Mouse (Mus musculus): ENCODE measurements at regions not wholly inside any gene's neighbourhood (a gene's known extent, or its start where the extent isn't known, plus 50 kb on each side); places are given as distances from the start of the nearest gene placed in this dataset.

DNA sequence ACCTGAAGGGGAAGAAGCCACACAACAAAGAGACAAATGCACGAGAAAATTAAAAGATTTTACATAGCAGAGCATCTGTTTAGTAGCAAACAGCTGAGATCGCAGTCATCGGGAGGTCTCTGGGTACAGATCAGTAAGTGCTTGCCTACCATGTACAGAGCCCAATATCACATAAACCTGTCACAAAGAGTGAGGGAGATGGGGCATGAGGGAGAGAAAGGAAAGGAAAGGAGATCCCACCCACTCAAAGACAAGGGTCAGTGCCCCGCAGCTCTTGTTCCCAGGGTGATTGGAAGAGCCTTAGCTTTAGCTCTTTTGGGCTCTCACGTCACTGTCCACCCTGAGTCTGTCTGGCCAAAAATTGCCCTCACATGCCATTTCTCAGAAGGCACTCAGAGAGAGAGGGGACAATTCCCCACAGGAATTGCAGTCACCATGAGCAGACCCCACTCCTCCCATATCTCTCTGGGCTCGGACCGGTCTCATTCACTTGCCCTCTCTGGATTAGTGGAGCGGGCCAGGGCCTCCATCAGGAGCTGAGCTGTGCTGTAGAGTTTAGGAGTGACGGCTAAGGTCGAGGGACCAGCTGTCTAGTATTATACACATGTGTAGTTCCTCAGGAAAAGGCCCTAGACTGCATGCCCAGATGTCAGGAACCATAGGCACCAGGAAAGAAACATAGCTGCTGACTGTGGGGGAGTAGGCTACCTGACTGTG, 99.6 kb downstream of the Inhbb start:
- Histone ChIP-seq H3K9me3 (ENCODE audit: control insufficient read depth, low read length) (no peaks in the 10 kb centered on the region), H3K36me3 (ENCODE audit: control insufficient read depth, insufficient read depth, low read length) (no peaks in the 10 kb centered on the region), H3K4me2 (ENCODE audit: low read length) (no peak overlapping the region), H3K27ac (ENCODE audit: low read depth) (no peak overlapping the region), H3K4me1 (replicated peaks; ENCODE audit: control insufficient read depth, insufficient read depth, low read length) (no peaks in the 10 kb centered on the region), H3K27me3 (replicated peaks; ENCODE audit: control insufficient read depth, insufficient read depth, low read length) (no peaks in the 10 kb centered on the region), H3K9ac (ENCODE audit: low read length) (no peak overlapping the region), H3K4me3 (ENCODE audit: low read depth, low read length) (no peak overlapping the region)
- DNase-seq (ENCODE audit: low spot score), result no peak
- 82% methylated on average over 10 of the region's 10 CpGs for WGBS
- ATAC-seq (replicated peaks; ENCODE audit: low FRiP score, low TSS enrichment, low read depth), result no peak

DNA sequence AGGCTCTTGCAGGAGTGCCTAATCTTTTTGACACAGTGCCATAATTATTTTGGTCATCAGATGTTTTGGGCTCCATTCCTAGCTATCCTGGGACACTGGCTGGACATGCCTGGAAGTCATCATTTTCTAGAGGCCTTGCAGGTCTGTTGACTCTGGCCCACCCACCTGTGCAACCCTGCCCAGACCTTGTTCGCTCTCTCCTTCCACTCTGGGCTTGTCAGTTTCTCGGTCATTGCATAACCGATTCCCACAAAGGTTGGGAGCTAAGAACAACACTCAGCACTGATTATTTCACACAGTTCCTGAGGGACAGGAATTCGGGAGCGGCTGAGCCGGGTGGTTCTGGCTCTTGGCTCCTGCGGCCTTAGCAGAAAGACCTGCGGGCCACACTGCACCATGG, 100.2 kb downstream of the Inhbb start:
- H3K9me3 ChIP-seq (ENCODE audit: control insufficient read depth, low read length), result no peaks in the 10 kb centered on the region
- H3K27me3 ChIP-seq (replicated peaks; ENCODE audit: control insufficient read depth, insufficient read depth, low read length), result no peaks in the 10 kb centered on the region
- no peak overlapping the region for H3K27ac ChIP-seq (ENCODE audit: low read depth)
- no peak overlapping the region for H3K9ac ChIP-seq (ENCODE audit: low read length)
- H3K4me1 ChIP-seq (replicated peaks; ENCODE audit: control insufficient read depth, insufficient read depth, low read length), result no peaks in the 10 kb centered on the region
- ATAC-seq (replicated peaks; ENCODE audit: low FRiP score, low TSS enrichment, low read depth), result no peak
- no peak overlapping the region for H3K4me3 ChIP-seq (ENCODE audit: low read depth, low read length)
- H3K36me3 ChIP-seq (ENCODE audit: control insufficient read depth, insufficient read depth, low read length), result no peaks in the 10 kb centered on the region
- DNase-seq (ENCODE audit: low spot score), result no peak
- 84% methylated on average over 8 of the region's 8 CpGs for WGBS
- no peak overlapping the region for H3K4me2 ChIP-seq (ENCODE audit: low read length)

DNA sequence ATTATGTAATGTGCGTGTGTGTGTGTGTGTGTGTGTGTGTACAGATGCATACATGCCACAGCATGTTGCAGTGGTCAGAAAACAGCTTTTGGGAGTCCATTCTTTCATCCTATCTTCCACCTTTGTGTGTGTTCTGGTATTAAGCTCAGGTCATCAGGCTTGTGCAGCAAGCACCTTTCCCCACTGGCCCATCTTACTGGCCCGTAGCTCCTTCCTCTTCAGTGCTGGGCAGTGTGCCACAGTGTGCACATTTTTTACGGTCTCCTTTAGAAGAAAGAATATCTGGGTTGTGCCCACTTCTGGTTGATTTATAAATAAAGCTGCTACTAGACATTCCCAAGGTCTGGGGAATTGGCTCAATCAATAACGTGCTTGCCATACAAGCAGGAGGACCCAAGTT, 105.0 kb downstream of the Inhbb start:
- no peak overlapping the region for H3K27ac ChIP-seq (ENCODE audit: low read depth)
- H3K4me1 ChIP-seq (replicated peaks; ENCODE audit: control insufficient read depth, insufficient read depth, low read length), result no peaks in the 10 kb centered on the region

DNA sequence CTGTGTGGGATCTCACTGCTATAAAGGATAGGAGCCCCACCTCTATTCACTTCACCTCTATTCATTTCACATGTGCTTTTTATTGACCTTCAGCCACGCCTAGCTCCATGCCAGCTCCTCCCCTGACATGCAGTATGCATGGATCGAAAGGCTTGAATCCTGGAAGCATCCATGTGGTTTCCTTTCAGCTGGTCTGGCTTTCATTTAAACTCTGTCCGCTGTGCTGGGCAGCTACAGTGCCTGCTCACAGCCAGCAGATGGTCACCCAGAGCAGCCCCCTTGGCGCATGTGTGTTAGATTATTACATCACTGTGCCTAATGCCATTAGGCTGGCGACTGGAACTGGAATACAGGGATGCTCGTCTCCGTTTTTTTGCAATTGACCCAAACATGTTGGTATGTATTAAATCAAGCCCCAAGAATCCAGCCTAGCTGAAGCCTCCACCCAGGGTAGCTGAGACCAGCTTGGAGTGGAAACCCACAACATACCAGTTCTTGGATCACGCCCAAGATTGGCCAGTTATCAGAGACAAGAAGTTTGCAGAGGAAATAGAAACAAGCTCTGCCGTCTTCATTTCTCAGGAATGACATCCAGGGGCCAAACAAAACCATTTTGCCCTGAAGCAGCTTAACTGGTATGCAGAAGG, 113.2 kb downstream of the Inhbb start:
- no peak for DNase-seq (ENCODE audit: low spot score)
- ATAC-seq (replicated peaks; ENCODE audit: low FRiP score, low TSS enrichment, low read depth), result no peak

More for the DNA sequence above, 105.0 kb downstream of the Inhbb start:
- Histone ChIP-seq H3K9me3 (ENCODE audit: control insufficient read depth, low read length) (no peaks in the 10 kb centered on the region), H3K9ac (ENCODE audit: low read length) (no peak overlapping the region), H3K27me3 (replicated peaks; ENCODE audit: control insufficient read depth, insufficient read depth, low read length) (no peaks in the 10 kb centered on the region), H3K36me3 (ENCODE audit: control insufficient read depth, insufficient read depth, low read length) (no peaks in the 10 kb centered on the region), H3K4me3 (ENCODE audit: low read depth, low read length) (no peak overlapping the region), H3K4me2 (ENCODE audit: low read length) (no peak overlapping the region)
- no peak for ATAC-seq (replicated peaks; ENCODE audit: low FRiP score, low TSS enrichment, low read depth)
- 86% methylated on average over 4 of the region's 4 CpGs for WGBS
- DNase-seq (ENCODE audit: low spot score), result no peak

DNA sequence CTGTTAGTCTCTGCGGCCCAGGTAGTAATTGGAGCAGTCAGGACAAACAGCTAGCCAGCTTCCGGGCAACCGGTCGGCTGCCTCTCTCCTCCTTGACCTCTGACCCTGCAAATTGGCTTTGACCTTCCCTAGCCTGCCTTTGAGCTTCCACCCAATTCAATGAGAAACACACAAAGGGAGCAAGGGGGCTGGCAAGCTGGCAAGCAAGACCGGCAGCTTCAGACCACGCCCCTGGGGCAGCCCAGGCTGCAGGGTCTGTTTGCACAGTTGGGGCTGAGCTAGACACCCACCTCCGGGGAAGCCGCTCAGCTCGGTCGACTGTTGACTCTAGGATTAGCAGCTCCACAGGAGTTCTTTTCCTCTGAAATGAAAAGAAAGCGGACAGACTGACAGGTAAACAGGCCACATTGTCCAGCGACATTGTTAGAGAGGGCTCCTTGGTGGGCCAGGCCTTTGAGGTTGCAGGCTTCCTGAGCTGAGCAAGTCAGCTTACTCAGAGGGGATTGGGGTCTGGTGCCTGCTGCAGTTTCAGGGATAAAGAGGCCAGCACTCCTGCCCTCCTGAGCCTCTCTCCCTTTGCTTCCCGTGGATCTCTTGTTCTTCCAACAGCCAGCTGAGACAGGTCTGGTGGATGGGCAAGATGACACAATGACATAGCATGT, 116.6 kb downstream of the Inhbb start:
- Histone ChIP-seq H3K9ac (ENCODE audit: low read length) (no peak overlapping the region), H3K27me3 (replicated peaks; ENCODE audit: control insufficient read depth, insufficient read depth, low read length) (no peaks in the 10 kb centered on the region), H3K9me3 (ENCODE audit: control insufficient read depth, low read length) (no peaks in the 10 kb centered on the region), H3K4me2 (ENCODE audit: low read length) (no peak overlapping the region), H3K4me3 (ENCODE audit: low read depth, low read length) (no peak overlapping the region), H3K36me3 (ENCODE audit: control insufficient read depth, insufficient read depth, low read length) (no peaks in the 10 kb centered on the region), H3K4me1 (replicated peaks; ENCODE audit: control insufficient read depth, insufficient read depth, low read length) (0 out of 2 replicates have a peak, but pooled peaks cover 2% of the 10 kb centered on the region), H3K27ac (ENCODE audit: low read depth) (no peak overlapping the region)
- 18% methylated on average over 13 of the region's 13 CpGs for WGBS
- DNase-seq (ENCODE audit: low spot score) (no peak), ATAC-seq (replicated peaks; ENCODE audit: low FRiP score, low TSS enrichment, low read depth) (peak; percentile 76)

More for the DNA sequence above, 113.2 kb downstream of the Inhbb start:
- H3K9me3 ChIP-seq (ENCODE audit: control insufficient read depth, low read length), result no peaks in the 10 kb centered on the region
- 0 out of 2 replicates have a peak, but pooled peaks cover 2% of the 10 kb centered on the region for H3K4me1 ChIP-seq (replicated peaks; ENCODE audit: control insufficient read depth, insufficient read depth, low read length)
- H3K9ac ChIP-seq (ENCODE audit: low read length), result no peak overlapping the region
- H3K4me3 ChIP-seq (ENCODE audit: low read depth, low read length), result no peak overlapping the region
- H3K27me3 ChIP-seq (replicated peaks; ENCODE audit: control insufficient read depth, insufficient read depth, low read length), result no peaks in the 10 kb centered on the region
- H3K27ac ChIP-seq (ENCODE audit: low read depth), result no peak overlapping the region
- WGBS, result 58% methylated on average over 9 of the region's 9 CpGs
- no peaks in the 10 kb centered on the region for H3K36me3 ChIP-seq (ENCODE audit: control insufficient read depth, insufficient read depth, low read length)
- H3K4me2 ChIP-seq (ENCODE audit: low read length), result no peak overlapping the region

DNA sequence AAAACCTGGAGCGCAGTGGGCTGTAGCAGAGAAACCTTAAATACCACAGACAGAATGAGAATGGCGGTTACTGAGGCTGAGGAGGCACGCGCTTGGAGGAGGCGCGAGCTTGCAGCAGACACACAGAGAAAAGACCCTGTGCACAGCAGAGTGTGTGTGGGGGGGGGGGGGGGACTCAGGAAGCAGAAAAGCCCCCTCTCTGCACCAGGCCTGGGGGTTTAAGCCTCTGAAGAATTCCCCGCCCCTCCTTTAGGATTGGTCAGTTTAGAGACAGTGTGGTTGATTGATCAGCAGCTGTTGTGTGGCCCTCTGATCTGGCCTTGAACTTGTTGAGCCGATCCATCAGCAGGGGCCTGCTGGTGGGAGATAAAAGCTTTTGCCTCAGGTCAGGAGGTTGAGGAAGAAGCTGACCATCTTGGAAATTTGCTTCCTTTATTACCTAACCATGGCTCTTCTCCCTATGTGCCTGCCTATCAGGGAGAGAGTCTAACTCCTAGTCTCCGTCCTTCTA, 117.5 kb downstream of the Inhbb start:
- DNase-seq (ENCODE audit: low spot score) (no peak), ATAC-seq (replicated peaks; ENCODE audit: low FRiP score, low TSS enrichment, low read depth) (no peak)
- H3K27ac ChIP-seq (ENCODE audit: low read depth), result no peak overlapping the region
- H3K4me2 ChIP-seq (ENCODE audit: low read length), result no peak overlapping the region
- no peaks in the 10 kb centered on the region for H3K36me3 ChIP-seq (ENCODE audit: control insufficient read depth, insufficient read depth, low read length)
- no peaks in the 10 kb centered on the region for H3K27me3 ChIP-seq (replicated peaks; ENCODE audit: control insufficient read depth, insufficient read depth, low read length)
- H3K9me3 ChIP-seq (ENCODE audit: control insufficient read depth, low read length), result no peaks in the 10 kb centered on the region
- no peak overlapping the region for H3K9ac ChIP-seq (ENCODE audit: low read length)
- WGBS, result 36% methylated on average over 9 of the region's 9 CpGs
- H3K4me3 ChIP-seq (ENCODE audit: low read depth, low read length), result no peak overlapping the region
- 0 out of 2 replicates have a peak, but pooled peaks cover 2% of the 10 kb centered on the region for H3K4me1 ChIP-seq (replicated peaks; ENCODE audit: control insufficient read depth, insufficient read depth, low read length)

DNA sequence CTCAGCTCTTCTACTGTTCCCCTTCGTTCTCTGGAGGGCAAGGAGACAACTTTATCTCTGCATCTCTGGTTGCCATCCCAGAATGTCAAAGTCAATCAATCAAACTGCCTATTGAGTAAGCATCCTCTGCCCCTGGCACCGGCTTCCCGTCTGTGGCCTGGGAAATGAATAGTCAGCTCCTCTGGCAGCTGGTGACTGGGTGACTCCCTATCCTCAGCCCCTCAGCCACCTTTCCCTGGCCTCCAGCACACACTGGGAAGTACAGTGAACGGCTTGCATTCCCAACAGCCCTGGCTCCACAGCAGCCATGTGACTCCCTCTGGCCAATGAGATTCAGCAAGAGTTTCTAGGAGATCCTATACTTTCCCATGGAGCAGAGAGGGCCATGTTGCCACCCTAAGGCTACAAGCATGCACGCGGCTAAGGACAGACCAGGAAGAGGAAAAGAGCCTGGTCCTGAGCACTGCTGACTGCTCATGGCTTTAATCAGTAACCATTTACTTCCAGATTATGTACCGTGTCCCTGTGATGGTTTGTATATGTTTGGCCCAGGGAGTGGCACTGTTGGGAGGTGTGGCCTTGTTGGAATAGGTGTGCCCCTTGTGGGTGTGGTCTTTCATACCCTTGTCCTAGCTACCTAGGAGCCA, 119.6 kb downstream of the Inhbb start:
- no peak overlapping the region for H3K4me3 ChIP-seq (ENCODE audit: low read depth, low read length)
- H3K4me1 ChIP-seq (replicated peaks; ENCODE audit: control insufficient read depth, insufficient read depth, low read length), result 0 out of 2 replicates have a peak, but pooled peaks cover 2% of the 10 kb centered on the region
- DNase-seq (ENCODE audit: low spot score) (no peak), ATAC-seq (replicated peaks; ENCODE audit: low FRiP score, low TSS enrichment, low read depth) (peak; percentile 34; the same call in 1 of the 2 replicates)
- H3K4me2 ChIP-seq (ENCODE audit: low read length), result no peak overlapping the region
- H3K36me3 ChIP-seq (ENCODE audit: control insufficient read depth, insufficient read depth, low read length), result no peaks in the 10 kb centered on the region
- WGBS, result 53% methylated on average over 7 of the region's 7 CpGs
- no peaks in the 10 kb centered on the region for H3K27me3 ChIP-seq (replicated peaks; ENCODE audit: control insufficient read depth, insufficient read depth, low read length)
- no peaks in the 10 kb centered on the region for H3K9me3 ChIP-seq (ENCODE audit: control insufficient read depth, low read length)
- no peak overlapping the region for H3K9ac ChIP-seq (ENCODE audit: low read length)
- no peak overlapping the region for H3K27ac ChIP-seq (ENCODE audit: low read depth)

DNA sequence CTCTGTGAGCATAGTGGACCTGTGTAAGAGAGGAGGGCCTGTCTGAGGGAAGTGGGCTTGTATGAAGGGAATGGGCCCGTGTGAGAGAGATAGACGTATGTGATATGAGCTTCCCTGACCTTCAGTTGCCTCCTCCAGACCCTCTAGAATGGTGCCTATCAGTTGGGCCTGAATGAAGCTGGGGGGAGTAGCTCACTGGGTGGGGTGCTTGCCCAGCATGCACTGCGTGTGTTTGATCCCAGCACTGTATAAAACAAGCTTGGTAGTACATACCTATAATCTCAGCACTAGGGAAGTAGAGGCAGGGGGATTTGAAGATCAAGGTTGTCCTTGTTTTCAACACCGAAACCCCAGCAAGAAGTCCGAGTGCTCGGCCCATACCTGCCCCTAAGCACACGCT, 120.1 kb downstream of the Inhbb start:
- 83% methylated on average over 7 of the region's 7 CpGs for WGBS
- no peaks in the 10 kb centered on the region for H3K9me3 ChIP-seq (ENCODE audit: control insufficient read depth, low read length)
- no peak overlapping the region for H3K4me3 ChIP-seq (ENCODE audit: low read depth, low read length)
- H3K36me3 ChIP-seq (ENCODE audit: control insufficient read depth, insufficient read depth, low read length), result no peaks in the 10 kb centered on the region
- H3K4me2 ChIP-seq (ENCODE audit: low read length), result no peak overlapping the region
- no peak overlapping the region for H3K9ac ChIP-seq (ENCODE audit: low read length)
- DNase-seq (ENCODE audit: low spot score) (no peak), ATAC-seq (replicated peaks; ENCODE audit: low FRiP score, low TSS enrichment, low read depth) (no peak)
- H3K27ac ChIP-seq (ENCODE audit: low read depth), result no peak overlapping the region
- 0 out of 2 replicates have a peak, but pooled peaks cover 2% of the 10 kb centered on the region for H3K4me1 ChIP-seq (replicated peaks; ENCODE audit: control insufficient read depth, insufficient read depth, low read length)
- no peaks in the 10 kb centered on the region for H3K27me3 ChIP-seq (replicated peaks; ENCODE audit: control insufficient read depth, insufficient read depth, low read length)
